Comparison of ENCODE assay signal across 8 mouse cellular contexts in the genomic region with DNA sequence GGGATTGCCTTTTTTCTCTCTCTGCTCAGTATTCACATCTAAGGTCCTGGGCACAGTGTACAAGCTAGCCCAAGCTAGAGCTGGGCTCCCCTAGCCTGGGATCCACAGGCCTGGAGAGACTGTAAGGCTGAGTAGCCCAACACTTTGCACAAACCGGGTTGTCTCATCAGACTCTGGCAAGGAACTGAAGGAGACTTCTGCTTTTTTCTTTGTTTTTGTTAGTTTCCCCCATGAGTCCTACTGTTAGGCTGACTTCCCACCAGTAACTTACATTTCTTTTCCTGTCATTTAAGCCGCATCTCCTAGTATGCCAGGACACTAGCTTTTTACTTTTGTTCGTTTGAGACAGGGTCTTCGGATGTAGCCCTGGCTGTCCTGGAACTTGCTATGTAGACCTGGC. TPM values are rescaled to one million over a fixed set of nuclear protein-coding genes. Genes with fewer than 3 reads are reported as not detected.
DNase-seq lines count a peak whose midpoint lies in the region; ATAC-seq and TF ChIP-seq lines count a peak whose summit lies in the region.

No protein-coding gene starts in this region.

- peaks cover 9% of the 10 kb centered on the region for H3K4me1 ChIP-seq in liver, adult 2 months (ENCODE audit: control insufficient read depth, insufficient read depth, low read length)
- peaks cover 14% of the 10 kb centered on the region for H3K4me1 ChIP-seq in forebrain, embryonic 13.5 days
- peaks cover 26% of the 10 kb centered on the region for H3K4me1 ChIP-seq in liver, embryonic 11.5 days (replicated peaks; ENCODE audit: control insufficient read depth, insufficient read depth, low read length)

- 77% methylated on average over 4 of the region's 4 CpGs for WGBS in liver, adult 2 months
- 83% methylated on average over 4 of the region's 4 CpGs for WGBS in forebrain, embryonic 13.5 days
- WGBS in liver, embryonic 11.5 days, result 64% methylated on average over 4 of the region's 4 CpGs

- H3K4me2 ChIP-seq in forebrain, embryonic 13.5 days, result peak overlapping the region; percentile 94
- H3K4me2 ChIP-seq in liver, embryonic 11.5 days, result peak overlapping the region; percentile 98

- H3K79me2 ChIP-seq in liver, adult 2 months (ENCODE audit: control insufficient read depth, insufficient read depth, low read length), result peaks cover 9% of the 10 kb centered on the region; the same call in 1 of the 2 replicates

- no peak for TF ChIP-seq CTCF in liver, adult 2 months (IDR thresholded peaks at IDR 0.05; ENCODE audit: low read depth, low read length)

- H3K36me3 ChIP-seq in liver, adult 2 months (ENCODE audit: control insufficient read depth, insufficient read depth, low read length), result no peaks in the 10 kb centered on the region
- no peaks in the 10 kb centered on the region for H3K36me3 ChIP-seq in forebrain, embryonic 13.5 days (ENCODE audit: poor library complexity, severe bottlenecking)
- H3K36me3 ChIP-seq in liver, embryonic 11.5 days (ENCODE audit: control insufficient read depth, insufficient read depth, low read length), result no peaks in the 10 kb centered on the region

- H3K4me3 ChIP-seq in liver, adult 2 months (ENCODE audit: insufficient read depth, low read depth, low read length), result no peak overlapping the region
- no peak overlapping the region for H3K4me3 ChIP-seq in forebrain, embryonic 13.5 days
- H3K4me3 ChIP-seq in liver, embryonic 11.5 days (ENCODE audit: low read depth, low read length), result peak overlapping the region; percentile 74

- no peak for TF ChIP-seq POLR2A in liver, adult 2 months (IDR thresholded peaks at IDR 0.05; ENCODE audit: extremely low read depth, insufficient read depth, low read length)

- peak overlapping the region; percentile 33 for H3K27ac ChIP-seq in liver, adult 2 months (replicated peaks; ENCODE audit: insufficient read depth, low read depth, low read length)
- no peak overlapping the region for H3K27ac ChIP-seq in forebrain, embryonic 13.5 days
- peak overlapping the region; percentile 91 for H3K27ac ChIP-seq in liver, embryonic 11.5 days (ENCODE audit: low read depth, low read length)

- no peaks in the 10 kb centered on the region for H3K27me3 ChIP-seq in liver, adult 2 months (ENCODE audit: control insufficient read depth, insufficient read depth, low read length)
- peaks cover 38% of the 10 kb centered on the region for H3K27me3 ChIP-seq in forebrain, embryonic 13.5 days
- H3K27me3 ChIP-seq in liver, embryonic 11.5 days (replicated peaks; ENCODE audit: control insufficient read depth, insufficient read depth, low read length), result peaks cover 7% of the 10 kb centered on the region

- no peak for DNase-seq in liver, adult 2 months (ENCODE audit: extremely low read depth, low read depth, low spot score)
- no peak for DNase-seq in liver
- DNase-seq in liver, embryonic 11.5 days (ENCODE audit: low spot score), result no peak
- DNase-seq in thymus, postnatal 4 days, result no peak
- DNase-seq in ovary, postnatal 10 days (ENCODE audit: low spot score), result no peak
- no peak for DNase-seq in ovary, postnatal 36 days (ENCODE audit: low spot score)

- no peaks in the 10 kb centered on the region for H3K9me3 ChIP-seq in forebrain, embryonic 13.5 days (replicated peaks)
- no peaks in the 10 kb centered on the region for H3K9me3 ChIP-seq in liver, embryonic 11.5 days (ENCODE audit: control insufficient read depth, low read length)

- no peak for ATAC-seq in forebrain, embryonic 13.5 days
- no peak for ATAC-seq in liver, embryonic 11.5 days (replicated peaks; ENCODE audit: low FRiP score)
- ATAC-seq in neutrophil, adult 5-6 weeks (ENCODE audit: extremely low read depth, insufficient number of reproducible peaks, low FRiP score, poor library complexity, severe bottlenecking), result 0 out of 2 replicates have a peak, but pooled peaks have one; percentile 18

- peak overlapping the region; percentile 85; the same call in 1 of the 2 replicates for H3K9ac ChIP-seq in liver, adult 2 months (ENCODE audit: low read depth, low read length)
- no peak overlapping the region for H3K9ac ChIP-seq in forebrain, embryonic 13.5 days
- H3K9ac ChIP-seq in liver, embryonic 11.5 days (ENCODE audit: low read depth, low read length), result peak overlapping the region; percentile 64

RNA-seq across cellular contexts. Expression of a gene that starts 1.1 kb away (rescaled TPM):
- total RNA-seq in liver, adult 2 months (2014; rRNA removed), result 2.0 and 3.8 TPM in 2 replicates
- 1.7 and 2.4 TPM in 2 replicates for polyA plus RNA-seq in liver, adult 2 months (2012; rRNA removed)
- 0.21 and 0.74 TPM in 2 replicates for polyA plus RNA-seq in forebrain, embryonic 13.5 days (2015; fragmentation: Nextera tagmentation; extraction: Ambion mirVana)
- polyA plus RNA-seq in liver, embryonic 11.5 days (2014; fragmentation: Nextera tagmentation; extraction: Ambion mirVana), result 20.6 and 21.5 TPM in 2 replicates
- total RNA-seq in neutrophil, adult 5-6 weeks (2017), result 2.9 and 6.3 TPM in 2 replicates

RNA-seq across cellular contexts. Expression of a gene that starts 39.8 kb away (rescaled TPM):
- 1.6 and 1.9 TPM in 2 replicates for total RNA-seq in liver, adult 2 months (2014; rRNA removed)
- 2.6 and 3.0 TPM in 2 replicates for polyA plus RNA-seq in liver, adult 2 months (2012; rRNA removed)
- 36.2 and 38.3 TPM in 2 replicates for polyA plus RNA-seq in forebrain, embryonic 13.5 days (2015; fragmentation: Nextera tagmentation; extraction: Ambion mirVana)
- 13.1 and 13.2 TPM in 2 replicates for polyA plus RNA-seq in liver, embryonic 11.5 days (2014; fragmentation: Nextera tagmentation; extraction: Ambion mirVana)
- 2.1 and 2.3 TPM in 2 replicates for total RNA-seq in neutrophil, adult 5-6 weeks (2017)

RNA-seq across cellular contexts. Expression of a gene that starts 48.9 kb away (rescaled TPM):
- 0.55 and 0.87 TPM in 2 replicates for total RNA-seq in liver, adult 2 months (2014; rRNA removed)
- polyA plus RNA-seq in liver, adult 2 months (2012; rRNA removed), result 0.34 and 0.35 TPM in 2 replicates
- polyA plus RNA-seq in forebrain, embryonic 13.5 days (2015; fragmentation: Nextera tagmentation; extraction: Ambion mirVana), result 0.80 and 1.7 TPM in 2 replicates
- 1.3 and 2.1 TPM in 2 replicates for polyA plus RNA-seq in liver, embryonic 11.5 days (2014; fragmentation: Nextera tagmentation; extraction: Ambion mirVana)
- total RNA-seq in neutrophil, adult 5-6 weeks (2017), result 0.12 TPM in 1 of 2 replicates, not detected in the other
